Mouse (Mus musculus) liver, adult 2 months (tissue): ENCODE data around the gene Colq.

ENCODE experiments used
- CTCF ChIP-seq: fragments of 200-500 bp; IDR thresholded peaks from 2 replicates; pipeline ENCODE4 v1.5.1; 2011; ENCODE audit warnings: low read depth, low read length, control low read depth
- POLR2A ChIP-seq: fragments of 200-500 bp; IDR thresholded peaks from 2 replicates; pipeline ENCODE4 v1.6.1; 2011; ENCODE audit warnings: low read length, control low read depth; ENCODE audit not compliant: insufficient read depth; ENCODE audit errors: extremely low read depth

DNA sequence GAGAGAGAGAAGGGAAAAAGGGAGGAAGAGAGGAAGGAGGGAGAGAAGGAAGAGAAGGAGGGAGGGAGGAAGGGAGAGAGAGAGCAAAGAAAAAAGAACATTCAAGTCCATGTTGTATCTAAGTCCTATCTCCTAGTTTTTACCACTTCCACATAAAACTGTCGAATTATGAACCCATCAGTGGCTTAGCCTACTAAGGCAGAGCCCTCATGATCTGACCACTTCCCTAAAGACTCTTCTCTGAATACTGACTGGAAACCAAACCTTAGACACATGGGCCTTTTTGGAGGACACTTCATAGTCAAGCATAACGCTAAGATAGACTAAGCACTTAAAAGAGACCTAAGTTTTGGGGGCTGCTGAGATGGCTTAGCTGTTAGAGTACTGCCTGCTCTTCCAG is 1.9 kb upstream of the Colq start:
- TF ChIP-seq POLR2A (no peak), CTCF (no peak)
